Mouse (Mus musculus) MEL (cell line): ENCODE results near the gene Gm42517. TPM values are rescaled to one million over a fixed set of nuclear protein-coding genes. Genes with fewer than 3 reads are reported as not detected.

Experiments
- DNase-seq: peaks from one replicate; pipeline ENCODE4 v3.0.0; 2011; ENCODE audit warnings: low read depth, low spot score
- H3K27ac ChIP-seq: 2 replicates; pipeline ENCODE4 v1.5.1; 2012; ENCODE audit warnings: low read depth, mild to moderate bottlenecking, control low read depth, low read length, moderate library complexity; ENCODE audit not compliant: control insufficient read depth
- H3K27me3 ChIP-seq, 2 experiments: fragments of 150-350 bp in 1 of 2; sonication (generic) in 1 of 2; 2 replicates each; pipeline ENCODE4 v1.6.1; 2012; ENCODE audit warnings: low read length in 2 of 2, mild to moderate bottlenecking in 2 of 2, improper control_type of control experiment in 1 of 2, moderate library complexity in 1 of 2; ENCODE audit not compliant: insufficient read depth in 2 of 2, control insufficient read depth in 1 of 2
- H3K36me3 ChIP-seq, 2 experiments: 2 replicates each; pipeline ENCODE4 v1.6.1; 2012 to 2014; ENCODE audit warnings: low read length in 2 of 2, improper control_type of control experiment in 1 of 2, inconsistent platforms in 1 of 2, mild to moderate bottlenecking in 1 of 2; ENCODE audit not compliant: insufficient read depth in 2 of 2, control insufficient read depth in 1 of 2
- H3K4me1 ChIP-seq, 2 experiments: fragments of 150-350 bp in 1 of 2; sonication (generic) in 1 of 2; 2 replicates each; pipeline ENCODE4 v1.6.1; 2012; ENCODE audit warnings: low read length in 2 of 2, improper control_type of control experiment in 1 of 2, mild to moderate bottlenecking in 1 of 2; ENCODE audit not compliant: insufficient read depth in 2 of 2, control insufficient read depth in 1 of 2
- H3K4me3 ChIP-seq, 2 experiments: fragments of 150-350 bp in 1 of 2; sonication (generic) in 1 of 2; 2 replicates each; pipeline ENCODE4 v1.5.1; 2012; ENCODE audit warnings: low read depth in 2 of 2, low read length in 2 of 2, mild to moderate bottlenecking in 2 of 2, moderate library complexity in 2 of 2, control low read depth in 1 of 2, improper control_type of control experiment in 1 of 2; ENCODE audit not compliant: control insufficient read depth in 1 of 2, insufficient read depth in 1 of 2
- H3K79me2 ChIP-seq: 2 replicates; pipeline ENCODE4 v1.6.1; 2012; ENCODE audit warnings: mild to moderate bottlenecking, low read length, moderate library complexity; ENCODE audit not compliant: control insufficient read depth, poor library complexity, insufficient read depth
- H3K9ac ChIP-seq: 2 replicates; pipeline ENCODE4 v1.6.1; 2012; ENCODE audit warnings: low read depth, mild to moderate bottlenecking, control low read depth, low read length, moderate library complexity; ENCODE audit not compliant: control insufficient read depth, poor library complexity, severe bottlenecking
- H3K9me3 ChIP-seq: fragments of 150-350 bp; sonication (generic); replicated peaks from 2 replicates; pipeline ENCODE4 v1.6.1; 2012; ENCODE audit warnings: mild to moderate bottlenecking, low read length, improper control_type of control experiment, moderate library complexity; ENCODE audit not compliant: insufficient read depth
- BHLHE40 ChIP-seq: IDR thresholded peaks from 2 replicates; pipeline ENCODE4 v1.6.1; 2012; ENCODE audit warnings: low read depth, mild to moderate bottlenecking, inconsistent platforms, low read length, improper control_type of control experiment, borderline replicate concordance
- CHD1 ChIP-seq: IDR thresholded peaks from 2 replicates; pipeline ENCODE4 v1.6.1; 2012; ENCODE audit warnings: low read depth, mild to moderate bottlenecking, inconsistent platforms, low read length, improper control_type of control experiment
- CHD2 ChIP-seq: IDR thresholded peaks from 2 replicates; pipeline ENCODE4 v1.6.1; 2011; ENCODE audit warnings: low read length, improper control_type of control experiment
- ELF1 ChIP-seq: IDR thresholded peaks from 2 replicates; pipeline ENCODE4 v1.6.1; 2014; ENCODE audit warnings: low read depth, mild to moderate bottlenecking, inconsistent platforms, low read length, improper control_type of control experiment, moderate library complexity
- EP300 ChIP-seq, 2 experiments: IDR thresholded peaks; 2 replicates each; pipeline ENCODE4 v1.6.1; 2011; ENCODE audit warnings: improper control_type of control experiment in 2 of 2, low read length in 2 of 2, low read depth in 1 of 2, mild to moderate bottlenecking in 1 of 2
- ETS1 ChIP-seq: IDR thresholded peaks from 2 replicates; pipeline ENCODE4 v1.6.1; 2012; ENCODE audit warnings: low read depth, mild to moderate bottlenecking, inconsistent platforms, low read length, improper control_type of control experiment, moderate library complexity
- GATA1 ChIP-seq: IDR thresholded peaks from 2 replicates; pipeline ENCODE4 v1.6.1; 2011; ENCODE audit warnings: low read depth, low read length, improper control_type of control experiment
- JUND ChIP-seq: IDR thresholded peaks from 2 replicates; pipeline ENCODE4 v1.6.1; 2011; ENCODE audit warnings: low read depth, mild to moderate bottlenecking, improper control_type of control experiment, low read length
- MAX ChIP-seq: IDR thresholded peaks from 2 replicates; pipeline ENCODE4 v1.6.1; 2011; ENCODE audit warnings: low read length, improper control_type of control experiment
- MAZ ChIP-seq: IDR thresholded peaks from 2 replicates; pipeline ENCODE4 v1.6.1; 2012; ENCODE audit warnings: low read depth, mild to moderate bottlenecking, inconsistent platforms, low read length, improper control_type of control experiment
- RCOR1 ChIP-seq: IDR thresholded peaks from 2 replicates; pipeline ENCODE4 v1.6.1; 2012; ENCODE audit warnings: low read depth, mild to moderate bottlenecking, inconsistent platforms, low read length, improper control_type of control experiment
- SIN3A ChIP-seq: IDR thresholded peaks from 2 replicates; pipeline ENCODE4 v1.6.1; 2012; ENCODE audit warnings: low read length, improper control_type of control experiment, inconsistent platforms
- TAL1 ChIP-seq: IDR thresholded peaks from 2 replicates; pipeline ENCODE4 v1.6.1; 2012; ENCODE audit warnings: mild to moderate bottlenecking, inconsistent platforms, low read length, moderate library complexity, mixed read lengths
- TCF12 ChIP-seq: IDR thresholded peaks from 2 replicates; pipeline ENCODE4 v1.6.1; 2014; ENCODE audit warnings: low read depth, mild to moderate bottlenecking, inconsistent platforms, low read length, improper control_type of control experiment, moderate library complexity
- ZKSCAN1 ChIP-seq: IDR thresholded peaks from 2 replicates; pipeline ENCODE4 v1.6.1; 2012; ENCODE audit warnings: low read depth, mild to moderate bottlenecking, inconsistent platforms, low read length, improper control_type of control experiment, moderate library complexity
- ZNF384 ChIP-seq: IDR thresholded peaks from 2 replicates; pipeline ENCODE4 v1.6.1; 2012; ENCODE audit warnings: low read depth, mild to moderate bottlenecking, inconsistent platforms, low read length, improper control_type of control experiment
- polyA plus RNA-seq, 2 experiments: library from polyadenylated mRNA; stranded (reverse) in 1 of 2; unstranded in 1 of 2; fragments of >175 nt in 1 of 2; fragments of >200 nt in 1 of 2; gene quantifications; 2 replicates each; pipeline versions ENCODE4 v1.2.1 to v1.2.4; 2012; ENCODE audit warnings: low replicate concordance in 2 of 2, low read depth in 1 of 2; ENCODE audit not compliant: insufficient read length in 2 of 2, insufficient read depth in 1 of 2, missing spikeins in 1 of 2
- total RNA-seq: library from RNA; depleted of rRNA; stranded (reverse); fragments of 300-350 nt; gene quantifications from 2 replicates; pipeline ENCODE4 v1.2.3, GENCODE M21; 2012

The Gm42517 gene
- total and polyA plus RNA-seq, 3 experiments, result not detected

- H3K4me1 ChIP-seq, result peaks cover 0 to 3% of the 10 kb centered on the region in 2 experiments; a peak in 1 of 4 replicates
- no peaks in the 10 kb centered on the region; a peak in 1 of 4 replicates for H3K36me3 ChIP-seq
- no peak for TF ChIP-seq MAZ
- TF ChIP-seq JUND, result no peak
- TF ChIP-seq BHLHE40, result no peak
- no peak for TF ChIP-seq ZKSCAN1
- no peak for TF ChIP-seq RCOR1
- no peak for TF ChIP-seq CHD2
- TF ChIP-seq ZNF384, result no peak
- no peak for TF ChIP-seq ETS1
- TF ChIP-seq MAX, result no peak
- peaks cover 0 to 2% of the 10 kb centered on the region in 2 experiments; a peak in 1 of 4 replicates for H3K27me3 ChIP-seq
- H3K9me3 ChIP-seq, result no peaks in the 10 kb centered on the region
- no peak for DNase-seq
- H3K4me3 ChIP-seq, result no peak overlapping the region
- no peak overlapping the region for H3K9ac ChIP-seq
- no peak overlapping the region for H3K27ac ChIP-seq
- no peaks in the 10 kb centered on the region for H3K79me2 ChIP-seq
Observed at GRCm38 (mm10) chr5:108378346-108378745, 10.6 kb upstream of the Gm42517 start.

- Histone ChIP-seq H3K9ac (no peak overlapping the region), H3K27ac (no peak overlapping the region), H3K9me3 (no peaks in the 10 kb centered on the region), H3K79me2 (no peaks in the 10 kb centered on the region), H3K4me1 (peaks cover 0 to 3% of the 10 kb centered on the region in 2 experiments; a peak in 1 of 4 replicates), H3K27me3 (no peaks in the 10 kb centered on the region), H3K36me3 (no peaks in the 10 kb centered on the region; a peak in 1 of 4 replicates), H3K4me3 (no peak overlapping the region)
- DNase-seq, result peak; percentile 64
- TF ChIP-seq EP300 (IDR thresholded peaks at IDR 0.05; ENCODE audit: low read depth in 1 of 2, low read length in 2 of 2), result peak; percentile 42 to 45; a peak in 2 of 4 replicates
- TF ChIP-seq TAL1, result peak; percentile 59
- TF ChIP-seq GATA1, result 0 out of 2 replicates have a peak, but pooled peaks have one; percentile 12
- no peak for TF ChIP-seq ELF1
- no peak for TF ChIP-seq SIN3A
- TF ChIP-seq TCF12, result peak; percentile 62; the same call in 1 of the 2 replicates
- no peak for TF ChIP-seq CHD1
- TF ChIP-seq ETS1, result 0 out of 2 replicates have a peak, but pooled peaks have one; percentile 16
- TF ChIP-seq, all 39 proteins: peak for 5
Observed at GRCm38 (mm10) chr5:108376059-108376458, 8.3 kb upstream of the Gm42517 start.
